17 mouse cellular contexts compared by ENCODE assay signal in genomic region chr17:47023369-47023768, GRCm38 (mm10).
"Had no signal": no experiment of that assay in that cellular context is flagged by ENCODE, and none has a peak within 500 bp of the region (broad histone marks: within the 10 kb centered on the region; RNA-seq: fewer than 3 reads in every experiment).

No protein-coding gene starts in this region.

- H3K4me1 ChIP-seq: lung, embryonic 15.5 days; midbrain, embryonic 13.5 days; midbrain, embryonic 15.5 days; neural tube, embryonic 12.5 days; stomach, embryonic 15.5 days had no signal

- ATAC-seq: liver, postnatal 0 days; lung, postnatal 0 days; midbrain, embryonic 13.5 days; midbrain, embryonic 15.5 days had no signal

- H3K27ac ChIP-seq: lung, embryonic 15.5 days; macrophage; midbrain, embryonic 13.5 days; midbrain, embryonic 15.5 days; neural tube, embryonic 12.5 days; stomach, embryonic 15.5 days; stomach, postnatal 0 days had no signal

- H3K27me3 ChIP-seq: lung, embryonic 15.5 days; midbrain, embryonic 13.5 days; midbrain, embryonic 15.5 days; neural tube, embryonic 12.5 days; stomach, embryonic 15.5 days had no signal

- H3K9ac ChIP-seq: liver, postnatal 0 days; lung, embryonic 15.5 days; midbrain, embryonic 13.5 days; midbrain, embryonic 15.5 days; neural tube, embryonic 12.5 days; stomach, embryonic 15.5 days had no signal

- H3K9me3 ChIP-seq: lung, embryonic 15.5 days; midbrain, embryonic 13.5 days; midbrain, embryonic 15.5 days; neural tube, embryonic 12.5 days; stomach, embryonic 15.5 days had no signal

- H3K36me3 ChIP-seq: lung, embryonic 15.5 days; midbrain, embryonic 13.5 days; midbrain, embryonic 15.5 days; neural tube, embryonic 12.5 days; stomach, embryonic 15.5 days had no signal

- H3K4me3 ChIP-seq: lung, embryonic 15.5 days; midbrain, embryonic 13.5 days; midbrain, embryonic 15.5 days; neural tube, embryonic 12.5 days; stomach, embryonic 15.5 days had no signal

- DNase-seq: liver, postnatal 0 days; lung, adult 2 months; lung, postnatal 14 days; lung, postnatal 36 days; right cerebral cortex, postnatal 14 days; thymus, adult 2 months; thymus, postnatal 25 days; thymus, postnatal 4 days had no signal

- H3K4me2 ChIP-seq: lung, embryonic 15.5 days; midbrain, embryonic 11.5 days; midbrain, embryonic 13.5 days; midbrain, embryonic 15.5 days; neural tube, embryonic 12.5 days; stomach, embryonic 15.5 days had no signal
